Mouse (Mus musculus) adrenal gland (tissue): ENCODE results near the gene Fer1l5.

Experiments
- intact Hi-C: fragments of 180-260 bp; cut with DNase I; formaldehyde crosslinking; loops from one replicate; pipeline ENCODE4 v1.15.1; 2025
- long read RNA-seq, 2 experiments: library from polyadenylated mRNA; unstranded; transcript quantifications; one replicate each; pipeline ENCODE4 v2.0.0; 2020; ENCODE audit warnings: borderline replicate concordance in 1 of 2; ENCODE audit not compliant: insufficient replicate concordance in 1 of 2

Gene Fer1l5
- long read RNA-seq, experiment 1, result 0 reads
- long read RNA-seq, experiment 2, result 0 reads

DNA sequence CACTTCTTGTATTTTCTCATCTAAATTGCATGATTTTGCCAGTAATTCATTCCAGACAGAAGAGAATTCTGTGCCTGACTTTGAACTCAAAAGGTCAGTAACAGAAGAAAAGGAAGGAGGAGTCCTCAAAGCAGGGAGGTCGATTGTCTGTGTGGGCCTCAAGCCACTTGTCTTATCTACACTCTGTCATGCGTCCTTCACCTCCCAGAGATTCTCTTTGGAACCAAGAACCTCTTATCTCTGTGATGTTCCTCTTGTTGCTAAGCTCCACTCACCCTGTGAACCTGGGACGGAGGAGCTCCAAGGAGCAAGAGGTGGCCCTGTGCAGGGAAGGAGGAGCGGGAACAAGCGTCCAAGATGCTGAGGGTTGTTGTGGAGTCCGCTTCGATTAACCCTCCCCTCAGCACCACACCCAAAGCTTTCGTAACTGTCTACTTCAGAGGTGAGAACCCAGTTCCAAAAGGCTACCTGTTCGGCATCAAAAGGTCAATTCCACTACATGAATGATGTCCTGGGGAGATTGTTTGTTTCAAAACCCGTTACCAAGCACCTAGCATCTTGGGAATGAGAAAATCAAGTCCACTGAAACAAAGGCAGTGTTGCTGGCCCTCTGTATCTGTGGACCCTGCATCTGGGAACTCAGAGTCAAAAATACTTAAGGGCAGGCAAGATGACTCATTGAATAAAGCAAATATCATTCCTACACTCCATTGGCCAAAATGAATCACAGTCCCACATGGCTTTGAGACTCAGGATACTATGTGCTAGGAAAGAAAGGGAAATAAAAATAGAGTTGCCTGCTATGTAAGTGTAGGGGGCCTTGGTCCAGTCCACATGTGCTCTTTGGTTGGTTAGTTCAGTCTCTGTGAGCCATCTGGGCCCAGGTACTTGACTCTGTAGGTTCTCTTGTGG, at the start of gene Fer1l5:
Fer1l5 (plus strand) TSS at position 358 of the 912 bp plus-strand sequence.
- intact Hi-C loops, result no loop called here

- intact Hi-C loops, result no loop called here
Measured at GRCm38 (mm10) chr1:36323076-36323475, 49.0 kb upstream of the Fer1l5 start.

DNA sequence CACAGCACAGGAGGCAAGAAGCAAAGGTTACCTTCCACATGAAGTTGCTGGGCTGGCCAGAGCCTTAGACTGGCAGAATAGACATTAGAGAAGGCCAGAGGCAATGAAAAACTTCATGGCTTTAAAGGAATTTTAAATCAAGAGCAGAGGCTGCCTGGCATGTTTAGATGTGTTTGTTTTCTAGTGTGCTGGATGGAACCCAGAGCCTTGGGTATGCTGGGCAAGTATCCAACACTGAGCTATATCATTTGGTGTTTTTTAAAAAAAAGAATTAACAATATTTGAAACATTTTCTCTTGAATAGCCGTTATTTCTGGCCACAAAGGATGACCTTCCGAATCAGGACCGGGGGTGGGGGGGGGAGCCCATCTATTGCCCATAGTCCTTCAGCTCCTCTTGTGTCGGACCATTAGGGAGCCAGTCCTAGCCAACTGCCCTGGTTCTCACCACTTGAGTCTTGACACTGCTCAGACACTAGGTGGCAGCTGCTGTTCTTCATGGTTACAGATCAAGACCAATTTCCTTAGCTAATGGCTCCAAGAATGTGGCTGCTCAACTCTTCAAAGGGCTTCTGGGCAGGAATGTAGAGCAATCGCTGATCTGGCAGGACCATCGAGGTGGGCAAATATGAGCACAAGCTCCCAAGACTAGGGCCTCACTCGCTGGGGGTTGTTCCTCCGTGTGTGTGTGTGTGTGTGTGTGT, 48.2 kb upstream of the Fer1l5 start:
- intact Hi-C loops, result no loop called here

GRCm38 (mm10) chr1:36325900-36326321, 46.2 kb upstream of the Fer1l5 start:
- intact Hi-C loops, result loop anchor here (5.0 kb wide), 1 partner anchor 176 kb away; no protein-coding TSS in a partner anchor

- intact Hi-C loops, result loop anchor here (5.0 kb wide), 1 partner anchor 175 kb away; no protein-coding TSS in a partner anchor
Measured at GRCm38 (mm10) chr1:36326815-36327214, 45.3 kb upstream of the Fer1l5 start.

DNA sequence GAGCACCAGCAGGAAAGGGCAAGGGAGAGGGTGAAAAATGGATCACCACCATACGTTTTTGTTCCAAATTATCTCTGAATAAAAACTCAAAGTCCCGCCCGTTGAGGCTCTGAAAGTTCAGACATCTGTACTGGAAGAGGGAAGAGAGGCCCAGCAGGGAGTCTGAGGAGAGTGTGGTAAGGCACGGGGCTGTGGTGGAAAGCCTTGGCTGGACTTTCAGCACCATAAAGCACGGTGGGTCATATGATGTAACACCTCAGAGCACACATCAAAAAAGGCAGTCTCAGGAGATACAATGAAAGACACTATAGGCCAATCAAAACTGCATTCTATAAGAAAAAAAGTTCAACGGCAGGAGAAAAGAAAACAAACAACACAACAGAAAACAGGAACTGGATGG, 40.3 kb upstream of the Fer1l5 start:
- intact Hi-C loops, result no loop called here

DNA sequence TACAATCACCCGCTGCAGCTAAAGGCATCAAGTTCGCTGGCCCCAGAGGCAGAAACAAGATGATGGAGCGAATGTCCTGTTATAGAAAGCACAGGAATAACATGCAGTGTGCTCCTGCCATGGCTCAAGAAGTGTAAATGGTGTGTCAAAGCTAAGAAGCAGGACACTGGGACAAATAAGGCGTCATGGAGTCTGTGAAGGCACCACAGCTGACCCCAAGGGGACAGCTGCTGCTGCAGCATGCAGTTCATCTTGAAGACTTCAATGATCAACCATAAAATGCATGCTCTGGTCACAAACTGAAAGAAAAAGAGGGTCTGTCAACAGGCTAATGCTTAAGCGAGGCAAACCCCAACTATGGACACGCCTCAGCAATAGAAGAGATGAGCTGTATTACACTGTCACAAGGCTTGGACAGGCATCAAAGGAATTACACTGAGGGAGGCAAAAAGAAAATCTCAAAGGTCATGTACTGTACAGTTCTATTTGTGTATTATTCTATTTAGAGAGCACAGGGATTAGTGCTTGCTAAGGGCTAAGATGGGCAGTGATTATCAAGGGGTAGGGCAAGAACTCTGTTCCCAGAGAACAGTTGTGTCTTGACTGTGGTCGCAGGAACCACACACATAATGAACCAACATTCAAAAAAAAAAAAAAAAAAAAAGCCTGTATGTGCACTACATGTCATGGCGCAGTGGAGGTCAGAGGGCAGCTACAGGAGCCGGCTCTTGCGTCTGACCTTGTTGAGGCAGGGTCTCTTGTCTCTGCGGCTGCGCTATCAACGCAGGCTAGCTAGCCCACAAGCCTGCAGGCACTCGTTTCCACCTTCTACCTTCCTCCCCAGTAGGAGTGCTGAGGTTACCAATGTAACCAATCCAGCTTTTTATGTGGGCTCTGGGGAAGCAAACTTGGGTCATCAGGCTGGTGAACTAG, 38.9 kb upstream of the Fer1l5 start:
- intact Hi-C loops, result no loop called here

DNA sequence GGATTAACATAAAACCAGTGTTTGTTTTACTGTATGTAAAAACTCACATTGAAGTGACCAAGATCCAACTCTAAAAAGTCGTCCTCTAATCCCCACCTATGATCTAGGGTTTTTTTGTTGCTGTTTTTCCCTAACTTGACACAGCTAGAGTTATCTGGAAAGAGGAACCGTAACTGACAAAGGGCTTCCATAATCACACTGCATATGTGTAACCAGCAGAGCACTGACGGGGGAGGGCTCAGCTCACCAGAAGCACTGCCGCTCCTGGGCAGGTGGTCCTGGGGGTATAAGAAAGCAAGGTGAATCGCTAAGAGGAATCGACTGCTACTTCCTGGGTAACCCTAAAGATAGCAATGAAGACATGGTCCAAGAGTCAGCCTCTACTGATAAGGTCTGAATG, 29.5 kb upstream of the Fer1l5 start:
- intact Hi-C loops, result no loop called here

- intact Hi-C loops, result no loop called here
Measured at GRCm38 (mm10) chr1:36352351-36352750, 19.7 kb upstream of the Fer1l5 start.

- intact Hi-C loops, result no loop called here
Measured at GRCm38 (mm10) chr1:36356955-36357695, 15.0 kb upstream of the Fer1l5 start.

GRCm38 (mm10) chr1:36367698-36368097, 4.4 kb upstream of the Fer1l5 start:
- intact Hi-C loops, result loop anchor here (10.0 kb wide), 1 partner anchor 107 kb away; the partner anchor contains the start of gene Cnnm4

DNA sequence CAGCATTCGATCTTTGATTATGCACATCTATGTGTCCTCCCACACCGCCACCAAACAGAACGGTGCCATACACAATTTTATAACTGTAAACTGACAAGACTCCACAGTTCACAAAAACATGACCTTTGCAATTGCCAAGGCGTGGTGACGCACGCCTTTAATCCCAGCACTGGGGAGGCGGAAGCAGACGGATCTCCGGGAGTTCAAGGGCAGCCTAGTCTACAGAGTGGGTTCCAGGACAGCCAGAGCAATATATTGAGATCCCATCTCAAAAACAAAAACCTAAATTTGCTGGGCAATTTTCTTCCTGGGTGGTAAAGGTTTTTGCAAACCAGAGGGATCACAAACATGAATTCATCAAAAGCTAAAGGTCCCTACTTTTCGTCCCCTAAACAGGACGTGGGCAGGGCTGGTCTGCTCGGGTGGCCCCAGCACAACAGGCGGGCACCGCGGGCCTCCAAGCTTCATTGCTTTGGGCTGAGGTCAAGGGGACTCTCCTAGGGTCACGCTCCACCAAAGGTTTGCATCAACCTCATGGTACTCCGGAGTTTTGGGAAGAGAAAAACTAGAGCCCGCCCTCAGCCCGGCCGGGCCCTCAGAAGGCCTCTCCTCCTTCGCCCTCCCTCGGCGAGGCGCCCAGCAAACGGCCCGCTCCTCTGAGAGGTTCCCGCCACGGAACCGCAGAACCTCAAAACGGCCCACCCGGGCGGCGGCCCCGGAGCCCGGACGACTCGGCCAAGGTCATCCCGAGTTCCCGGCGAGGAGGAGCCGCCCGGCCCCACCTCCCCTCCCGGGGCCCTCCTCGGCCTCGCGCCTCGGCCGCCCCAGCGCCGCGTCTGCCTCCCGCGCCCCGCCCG, 3.8 kb upstream of the Fer1l5 start:
- intact Hi-C loops, result loop anchor here (10.0 kb wide), 1 partner anchor 106 kb away; the partner anchor contains the start of gene Cnnm4

- intact Hi-C loops, result loop anchor here (10.0 kb wide), 1 partner anchor 106 kb away; the partner anchor contains the start of gene Cnnm4
Measured at GRCm38 (mm10) chr1:36368969-36369645, 3.0 kb upstream of the Fer1l5 start, which contains the start of gene Kansl3. Gene Kansl3, minus strand, starts transcription at chr1:36369181.

GRCm38 (mm10) chr1:36370918-36371317, 1.2 kb upstream of the Fer1l5 start:
- intact Hi-C loops, result no loop called here

DNA sequence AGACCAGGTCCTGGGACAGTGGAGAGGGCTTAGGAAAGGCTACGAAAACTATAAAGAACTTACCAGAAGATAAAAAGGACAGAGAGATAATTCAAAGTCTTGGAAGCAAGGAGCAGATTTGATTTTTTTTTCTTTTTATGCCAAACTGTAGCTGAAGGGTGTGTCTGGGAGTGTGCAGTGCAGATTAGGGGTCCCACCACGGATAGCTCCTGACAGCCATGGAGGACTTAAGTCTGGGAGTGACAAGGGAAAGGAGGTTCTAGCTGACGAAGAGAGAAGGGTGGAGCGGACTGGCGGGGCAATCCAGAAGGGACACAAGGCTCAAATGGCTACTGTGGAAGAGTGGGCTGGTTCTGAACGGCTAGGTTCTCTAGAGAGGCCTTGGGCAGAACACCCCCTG, 6.8 kb downstream of the Fer1l5 start:
- intact Hi-C loops, result no loop called here

DNA sequence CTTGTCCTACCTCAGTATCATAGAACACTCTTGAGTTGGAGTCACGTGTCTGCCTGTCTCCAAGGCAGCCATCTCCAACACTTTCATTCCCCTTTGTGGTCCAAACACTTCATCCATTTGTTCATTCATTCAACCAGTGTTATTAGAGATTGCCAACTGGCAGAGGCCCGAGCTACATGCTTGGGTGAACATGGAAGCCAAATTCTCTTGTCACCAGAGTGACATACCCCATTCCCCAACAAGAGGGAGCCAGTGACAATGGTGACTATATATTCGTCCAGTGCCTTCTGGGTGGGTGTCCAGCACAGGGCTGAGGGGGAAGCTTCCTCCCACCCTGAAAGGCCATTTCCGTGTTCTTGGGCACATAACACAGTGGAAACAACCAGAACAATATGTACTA, 7.5 kb downstream of the Fer1l5 start:
- intact Hi-C loops, result no loop called here

DNA sequence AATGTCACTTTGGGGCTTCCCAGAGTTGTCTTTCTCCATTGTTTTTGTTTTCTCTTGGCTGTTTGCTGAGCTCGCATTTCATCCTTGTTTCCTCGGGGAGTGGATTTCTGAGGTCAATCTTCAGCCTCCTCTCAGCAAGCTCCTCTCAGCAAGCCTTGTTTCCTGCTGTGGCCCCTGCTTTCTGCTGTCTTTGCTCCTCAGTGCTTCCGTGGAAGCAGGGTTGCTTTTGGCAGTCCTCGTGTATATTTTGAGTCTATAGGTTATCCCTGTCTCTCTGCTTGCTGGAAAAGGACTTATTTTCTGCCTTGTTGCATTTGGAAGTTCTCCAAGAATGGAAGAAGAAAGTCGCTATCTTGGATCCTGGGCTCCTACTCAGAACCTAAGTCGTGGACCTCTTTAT, 24.9 kb downstream of the Fer1l5 start:
- intact Hi-C loops, result no loop called here

- intact Hi-C loops, result no loop called here
Measured at GRCm38 (mm10) chr1:36401509-36401908, 29.4 kb downstream of the Fer1l5 start.

GRCm38 (mm10) chr1:36404531-36404930, 32.4 kb downstream of the Fer1l5 start:
- intact Hi-C loops, result no loop called here
